Mouse (Mus musculus) midbrain, embryonic 13.5 days (tissue): Measurements from ENCODE around the gene Ksr2. TPM values are rescaled to one million over a fixed set of nuclear protein-coding genes. Genes with fewer than 3 reads are reported as not detected.

Experiments
- ATAC-seq: fragments of 200-750 bp; cut with Nextera tagmentation; 2 replicates; pipeline ENCODE4 v1.8.0; 2017; ENCODE audit warnings: mild to moderate bottlenecking, moderate TSS enrichment, moderate library complexity
- H3K27ac ChIP-seq: fragments of 300-500 bp; sonication (generic); 2 replicates; pipeline ENCODE4 v1.5.1; 2015; ENCODE audit warnings: inconsistent platforms, mild to moderate bottlenecking, moderate library complexity
- H3K27me3 ChIP-seq: fragments of 300-500 bp; sonication (generic); 2 replicates; pipeline ENCODE4 v1.6.1; 2015; ENCODE audit warnings: mild to moderate bottlenecking, inconsistent platforms
- H3K36me3 ChIP-seq: fragments of 300-500 bp; sonication (generic); 2 replicates; pipeline ENCODE4 v1.6.1; 2015; ENCODE audit warnings: mild to moderate bottlenecking, inconsistent platforms
- H3K4me1 ChIP-seq: fragments of 300-500 bp; sonication (generic); replicated peaks from 2 replicates; pipeline ENCODE4 v1.6.1; 2015; ENCODE audit warnings: inconsistent platforms
- H3K4me2 ChIP-seq: fragments of 300-500 bp; sonication (generic); replicated peaks from 2 replicates; pipeline ENCODE4 v1.6.1; 2015; ENCODE audit warnings: moderate library complexity, mild to moderate bottlenecking, inconsistent platforms
- H3K4me3 ChIP-seq: fragments of 300-500 bp; sonication (generic); replicated peaks from 2 replicates; pipeline ENCODE4 v1.5.1; 2015; ENCODE audit warnings: mild to moderate bottlenecking, inconsistent platforms
- H3K9ac ChIP-seq: fragments of 300-500 bp; sonication (generic); replicated peaks from 2 replicates; pipeline ENCODE4 v1.6.1; 2015; ENCODE audit warnings: mild to moderate bottlenecking, inconsistent platforms
- H3K9me3 ChIP-seq: fragments of 300-500 bp; sonication (generic); 2 replicates; pipeline ENCODE4 v1.6.1; 2016; ENCODE audit warnings: mild to moderate bottlenecking, inconsistent platforms
- WGBS: fragments of 180-500 bp; shearing (Covaris S2); methylation state at CpG from one replicate; pipeline ENCODE4 v1.1.7; 2015; 5-methylcytosine and 5-hydroxymethylcytosine counted together
- polyA plus RNA-seq: library from polyadenylated mRNA; unstranded; fragments of >200 nt; fragmentation: Nextera tagmentation; extraction: Ambion mirVana; gene quantifications from 2 replicates; pipeline ENCODE4 v1.2.1, GENCODE M21; 2015

Ksr2 gene
- polyA plus RNA-seq, 1 experiment from 2014 or later, result 6.9 TPM

DNA sequence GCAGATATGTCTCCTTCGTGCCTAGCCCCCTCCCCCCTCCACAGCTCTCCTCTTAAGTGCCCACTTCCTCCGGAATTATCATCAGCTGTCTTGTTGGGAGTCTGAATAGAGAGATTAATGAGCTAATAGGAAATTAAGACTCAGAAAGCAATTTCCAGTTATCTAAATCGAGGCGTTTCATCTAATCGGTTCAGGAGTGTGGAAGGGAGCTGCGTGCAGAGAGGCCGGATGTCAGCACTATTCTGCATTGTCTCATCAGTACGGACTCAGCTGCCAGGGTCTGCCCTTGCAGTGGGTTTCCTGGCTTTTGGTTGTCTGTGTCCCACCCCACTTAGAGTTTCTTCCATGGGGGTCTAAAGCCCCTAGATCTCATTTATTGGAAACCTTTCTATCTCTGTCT, 262.0 kb downstream of the Ksr2 start:
- H3K27ac ChIP-seq, result no peak overlapping the region
- no peak for ATAC-seq
- no peaks in the 10 kb centered on the region for H3K9me3 ChIP-seq
- no peak overlapping the region for H3K4me3 ChIP-seq
- H3K9ac ChIP-seq, result no peak overlapping the region
- no peaks in the 10 kb centered on the region for H3K36me3 ChIP-seq
- no peaks in the 10 kb centered on the region for H3K27me3 ChIP-seq
- no peak overlapping the region for H3K4me2 ChIP-seq
- WGBS, result 70% methylated on average over 8 of the region's 8 CpGs
- peaks cover 5% of the 10 kb centered on the region; the same call in 1 of the 2 replicates for H3K4me1 ChIP-seq

DNA sequence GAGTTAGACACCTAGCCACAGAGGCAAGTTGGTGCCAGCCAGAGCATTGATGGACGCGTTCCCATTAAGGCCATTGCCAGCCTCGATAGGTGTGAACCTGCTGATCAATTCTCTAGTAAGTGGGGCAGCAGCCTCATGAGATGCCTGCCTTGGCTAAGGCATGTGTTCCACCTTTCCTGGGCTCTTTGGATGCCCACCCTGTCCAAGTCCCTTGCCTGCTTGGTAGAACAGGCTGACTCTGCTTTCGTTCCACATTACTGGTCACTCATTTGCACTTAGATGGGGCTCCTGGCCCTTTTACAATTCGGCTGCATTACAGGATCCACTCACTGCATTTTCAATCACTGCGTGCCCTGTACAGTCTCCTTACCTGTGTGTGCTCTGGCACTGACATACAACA, 263.4 kb downstream of the Ksr2 start:
- H3K36me3 ChIP-seq, result no peaks in the 10 kb centered on the region
- 94% methylated on average over 6 of the region's 6 CpGs for WGBS
- no peak overlapping the region for H3K4me2 ChIP-seq
- 0 out of 2 replicates have a peak, but pooled peaks cover 3% of the 10 kb centered on the region for H3K4me1 ChIP-seq
- H3K27me3 ChIP-seq, result no peaks in the 10 kb centered on the region
- no peak overlapping the region for H3K9ac ChIP-seq
- H3K4me3 ChIP-seq, result no peak overlapping the region
- no peak overlapping the region for H3K27ac ChIP-seq
- no peaks in the 10 kb centered on the region for H3K9me3 ChIP-seq
- ATAC-seq, result no peak

DNA sequence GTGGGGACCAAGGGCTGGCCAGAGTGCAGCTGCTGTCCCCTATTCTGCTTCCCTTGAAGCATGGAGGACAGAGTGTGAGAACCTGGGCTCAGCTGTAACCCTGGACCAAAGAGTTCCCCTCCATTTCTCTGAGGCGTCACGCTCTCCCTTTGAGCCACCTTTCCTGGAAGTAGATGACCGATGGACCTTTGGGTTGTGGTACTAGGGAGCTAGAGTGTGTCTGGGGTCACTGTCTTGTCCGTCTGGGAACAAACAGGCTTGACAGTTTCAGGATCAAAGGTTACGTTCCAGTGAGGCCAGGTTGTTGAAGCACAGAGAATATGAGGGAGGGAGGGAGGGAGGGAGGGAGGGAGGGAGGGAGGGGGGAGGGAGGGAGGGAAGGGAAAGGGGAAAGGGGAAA, 264.6 kb downstream of the Ksr2 start:
- Histone ChIP-seq H3K4me2 (no peak overlapping the region), H3K9ac (no peak overlapping the region), H3K9me3 (no peaks in the 10 kb centered on the region), H3K27ac (no peak overlapping the region), H3K36me3 (no peaks in the 10 kb centered on the region), H3K4me1 (0 out of 2 replicates have a peak, but pooled peaks cover 2% of the 10 kb centered on the region), H3K4me3 (no peak overlapping the region), H3K27me3 (no peaks in the 10 kb centered on the region)
- 61% methylated on average over 5 of the region's 5 CpGs for WGBS
- ATAC-seq, result no peak

DNA sequence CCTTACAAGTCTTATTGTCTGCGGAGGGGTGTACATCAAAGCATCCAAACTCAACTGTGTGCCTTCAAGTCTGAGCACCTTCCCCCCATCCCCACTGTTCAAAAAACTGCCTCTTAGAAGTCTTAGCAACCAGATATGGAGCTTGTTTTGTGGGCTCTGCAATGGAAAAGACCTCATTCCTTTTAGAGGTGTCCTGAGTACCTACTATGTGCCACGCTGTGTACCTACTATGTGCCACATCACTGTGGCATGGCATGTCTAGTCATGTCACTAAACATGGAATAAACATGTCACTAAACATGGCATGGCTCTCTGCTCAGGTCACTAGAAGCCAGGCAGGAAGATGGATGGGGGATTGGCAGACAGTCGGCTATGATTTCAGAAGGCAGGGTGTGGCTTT, 268.4 kb downstream of the Ksr2 start:
- Histone ChIP-seq H3K36me3 (no peaks in the 10 kb centered on the region), H3K27ac (no peak overlapping the region), H3K4me3 (no peak overlapping the region), H3K27me3 (no peaks in the 10 kb centered on the region), H3K4me1 (peaks cover 10% of the 10 kb centered on the region), H3K4me2 (no peak overlapping the region), H3K9me3 (no peaks in the 10 kb centered on the region), H3K9ac (no peak overlapping the region)
- WGBS, result 94% methylated on average over 3 of the region's 3 CpGs
- ATAC-seq, result no peak

DNA sequence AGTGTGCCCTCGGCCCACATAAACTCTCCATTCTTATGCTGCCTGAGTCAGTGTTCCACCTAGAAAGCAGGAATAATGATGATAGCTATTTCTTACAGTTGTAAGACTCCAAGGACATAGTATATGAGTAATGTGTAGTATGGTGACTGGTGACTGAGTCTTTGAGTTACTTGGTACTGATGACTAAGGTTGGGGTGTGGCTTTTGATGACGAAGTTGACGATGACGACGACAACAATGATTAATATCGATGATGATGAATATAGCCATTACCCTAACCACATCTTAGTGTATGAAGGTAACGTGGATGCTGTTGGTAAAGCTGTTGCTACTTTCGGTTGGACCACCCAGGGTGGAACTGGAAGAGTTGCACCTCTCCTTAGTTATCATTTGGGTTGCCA, 270.7 kb downstream of the Ksr2 start:
- Histone ChIP-seq H3K4me2 (no peak overlapping the region), H3K9me3 (no peaks in the 10 kb centered on the region)
- 95% methylated on average over 8 of the region's 8 CpGs for WGBS

DNA sequence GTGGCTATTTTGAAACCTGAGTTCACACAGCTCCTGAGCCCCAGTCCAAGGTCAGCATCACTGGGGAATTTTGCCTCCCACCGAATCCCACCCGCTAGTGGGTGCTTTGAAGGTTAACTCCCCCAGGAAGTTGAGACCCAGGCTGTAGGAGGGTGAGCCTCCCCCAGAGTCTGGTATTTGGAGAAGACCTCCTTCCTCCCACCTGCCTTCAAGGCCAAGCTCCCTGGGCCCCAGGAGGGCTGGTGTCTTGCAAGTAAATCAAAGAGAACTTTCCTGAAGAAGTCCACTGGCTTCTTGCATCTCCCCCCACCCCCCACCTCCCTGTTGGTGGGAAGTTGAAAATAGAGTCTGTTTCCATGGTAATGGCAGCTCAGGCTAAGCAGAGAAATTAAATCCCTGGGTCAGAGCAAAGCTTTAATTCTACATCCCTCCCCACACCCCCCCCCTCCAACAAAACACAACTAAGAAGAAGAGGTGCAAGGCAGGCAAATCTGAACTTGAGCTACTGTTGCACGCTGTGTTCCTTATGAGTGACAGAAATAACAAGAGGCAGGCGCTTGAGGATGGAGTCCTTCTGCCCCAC, 274.1 kb downstream of the Ksr2 start:
- ATAC-seq, result peak; percentile 65
- Histone ChIP-seq H3K4me2 (no peak overlapping the region), H3K4me3 (no peak overlapping the region), H3K9ac (no peak overlapping the region), H3K27ac (no peak overlapping the region), H3K36me3 (no peaks in the 10 kb centered on the region), H3K27me3 (no peaks in the 10 kb centered on the region), H3K9me3 (no peaks in the 10 kb centered on the region), H3K4me1 (peaks cover 48% of the 10 kb centered on the region)
- 15% methylated on average over 4 of the region's 4 CpGs for WGBS

More for the DNA sequence above, 270.7 kb downstream of the Ksr2 start:
- Histone ChIP-seq H3K4me3 (no peak overlapping the region), H3K27ac (no peak overlapping the region), H3K27me3 (no peaks in the 10 kb centered on the region), H3K36me3 (no peaks in the 10 kb centered on the region), H3K9ac (no peak overlapping the region), H3K4me1 (peaks cover 27% of the 10 kb centered on the region)
- ATAC-seq, result no peak

DNA sequence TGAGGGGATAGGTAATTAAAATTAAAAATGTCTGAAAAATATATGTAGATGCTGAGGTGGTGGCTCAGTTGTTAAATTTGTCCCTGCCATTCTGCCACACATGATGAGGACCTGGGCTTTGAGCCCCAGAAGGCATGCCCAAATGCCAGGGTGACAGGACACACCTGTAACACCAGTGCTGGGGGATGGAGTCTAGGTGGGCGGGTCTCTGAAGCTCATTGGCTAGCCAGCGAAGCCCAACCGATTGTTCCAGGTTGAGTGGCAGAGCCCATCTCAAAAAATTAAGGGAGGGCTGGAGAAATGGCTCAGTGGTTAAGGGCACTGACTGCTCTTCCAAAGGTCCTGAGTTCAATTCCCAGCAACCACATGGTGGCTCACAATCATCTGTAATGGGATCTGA, 274.9 kb downstream of the Ksr2 start:
- WGBS, result 38% methylated on average over 3 of the region's 3 CpGs
- Histone ChIP-seq H3K4me3 (no peak overlapping the region), H3K27me3 (no peaks in the 10 kb centered on the region), H3K9ac (no peak overlapping the region), H3K9me3 (no peaks in the 10 kb centered on the region), H3K4me1 (peaks cover 48% of the 10 kb centered on the region), H3K36me3 (no peaks in the 10 kb centered on the region), H3K27ac (no peak overlapping the region), H3K4me2 (no peak overlapping the region)
- no peak for ATAC-seq

DNA sequence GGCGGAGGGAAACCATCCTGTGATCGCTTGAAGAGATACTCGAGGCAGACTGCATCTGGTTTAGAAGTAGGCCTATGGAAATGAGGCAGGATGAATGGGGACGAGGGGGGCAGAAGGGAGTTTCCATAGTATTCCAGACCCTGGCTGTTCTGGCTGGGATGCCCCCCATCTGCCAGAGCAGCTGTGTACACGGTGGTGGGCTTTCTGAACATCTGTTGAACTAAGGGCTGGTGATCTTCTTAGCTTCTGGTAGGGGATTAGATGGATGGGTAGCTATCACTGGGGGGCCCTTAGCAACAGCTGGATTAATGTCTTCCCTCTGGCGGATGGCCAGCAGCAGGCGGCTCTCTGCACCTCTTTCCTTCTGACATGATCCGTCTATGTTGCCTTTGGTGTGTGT, 276.0 kb downstream of the Ksr2 start:
- peaks cover 53% of the 10 kb centered on the region for H3K4me1 ChIP-seq
- H3K9ac ChIP-seq, result no peak overlapping the region
- WGBS, result 34% methylated on average over 8 of the region's 8 CpGs
- no peak overlapping the region for H3K4me3 ChIP-seq
- no peaks in the 10 kb centered on the region for H3K27me3 ChIP-seq
- no peak for ATAC-seq
- H3K27ac ChIP-seq, result no peak overlapping the region
- H3K36me3 ChIP-seq, result no peaks in the 10 kb centered on the region
- no peaks in the 10 kb centered on the region for H3K9me3 ChIP-seq
- no peak overlapping the region for H3K4me2 ChIP-seq

DNA sequence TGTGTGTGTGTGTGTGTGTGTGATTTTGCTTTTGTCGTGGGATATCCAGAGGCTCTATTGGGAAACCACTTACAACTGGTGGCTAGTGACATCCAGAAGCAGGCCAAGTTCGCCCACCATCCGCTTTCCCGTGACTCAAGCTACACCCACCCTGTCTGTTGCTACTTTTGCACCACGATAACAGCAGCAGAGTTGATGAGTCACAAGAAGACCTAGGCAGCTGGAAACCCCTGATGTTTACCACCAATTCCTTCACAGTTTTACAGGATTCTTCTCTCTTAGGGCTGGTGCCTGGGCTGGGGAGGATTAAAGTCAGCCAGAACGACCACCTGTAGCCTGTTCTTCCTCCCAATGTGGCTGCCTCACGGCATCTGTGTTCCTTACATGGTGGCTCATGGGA, 277.5 kb downstream of the Ksr2 start:
- Histone ChIP-seq H3K36me3 (no peaks in the 10 kb centered on the region), H3K4me1 (peaks cover 53% of the 10 kb centered on the region), H3K9me3 (no peaks in the 10 kb centered on the region), H3K27me3 (no peaks in the 10 kb centered on the region), H3K9ac (no peak overlapping the region), H3K27ac (no peak overlapping the region), H3K4me3 (no peak overlapping the region), H3K4me2 (no peak overlapping the region)
- no peak for ATAC-seq
- WGBS, result 70% methylated on average over 7 of the region's 7 CpGs

DNA sequence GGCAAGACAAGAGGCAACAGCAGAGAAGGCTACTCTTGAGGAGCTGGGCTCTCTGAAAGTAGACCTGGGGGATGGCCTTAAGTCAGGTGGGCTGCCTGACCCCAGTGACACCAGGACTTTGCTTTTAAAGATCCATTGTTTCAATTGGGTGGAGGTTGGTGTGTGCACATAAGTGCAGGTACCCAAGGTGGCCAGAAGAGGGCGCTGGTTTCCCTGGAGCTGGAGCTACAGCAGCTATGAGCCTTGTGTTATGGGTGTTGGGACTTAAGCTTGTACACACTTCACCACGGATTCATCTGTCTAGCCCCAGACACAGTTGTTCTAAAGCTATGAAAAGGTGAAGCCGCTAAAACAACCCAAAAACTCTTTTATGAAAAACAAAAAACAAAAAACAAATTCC, 279.8 kb downstream of the Ksr2 start:
- 78% methylated on average over 3 of the region's 3 CpGs for WGBS
- Histone ChIP-seq H3K4me1 (peaks cover 31% of the 10 kb centered on the region), H3K27ac (no peak overlapping the region), H3K9me3 (no peaks in the 10 kb centered on the region), H3K9ac (no peak overlapping the region), H3K4me3 (no peak overlapping the region), H3K36me3 (no peaks in the 10 kb centered on the region), H3K27me3 (no peaks in the 10 kb centered on the region), H3K4me2 (no peak overlapping the region)
- ATAC-seq, result no peak

DNA sequence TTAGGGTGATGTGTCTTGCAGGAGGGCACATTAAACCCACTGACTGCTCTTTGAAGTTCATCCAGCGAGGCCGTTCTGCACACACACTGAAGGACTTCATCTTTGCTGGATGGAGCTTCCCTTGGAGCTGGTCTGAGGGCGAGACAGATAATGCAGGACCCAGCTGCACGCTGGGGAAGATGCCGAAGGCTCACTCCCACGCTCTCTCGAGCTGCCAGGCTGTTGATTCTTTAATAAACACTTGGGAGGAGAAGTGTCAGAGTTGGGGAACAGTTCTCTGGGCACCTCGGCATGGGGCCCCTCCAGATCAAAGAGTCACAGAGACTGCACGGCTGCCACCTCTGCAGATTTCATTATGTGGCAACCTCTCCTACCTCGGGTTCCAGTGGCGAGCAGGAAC, 280.8 kb downstream of the Ksr2 start:
- ATAC-seq, result no peak
- no peaks in the 10 kb centered on the region for H3K27me3 ChIP-seq
- peaks cover 25% of the 10 kb centered on the region for H3K4me1 ChIP-seq
- H3K27ac ChIP-seq, result no peak overlapping the region
- no peak overlapping the region for H3K4me3 ChIP-seq
- H3K9me3 ChIP-seq, result no peaks in the 10 kb centered on the region
- H3K36me3 ChIP-seq, result no peaks in the 10 kb centered on the region
- H3K4me2 ChIP-seq, result no peak overlapping the region
- WGBS, result 71% methylated on average over 11 of the region's 11 CpGs
- no peak overlapping the region for H3K9ac ChIP-seq

DNA sequence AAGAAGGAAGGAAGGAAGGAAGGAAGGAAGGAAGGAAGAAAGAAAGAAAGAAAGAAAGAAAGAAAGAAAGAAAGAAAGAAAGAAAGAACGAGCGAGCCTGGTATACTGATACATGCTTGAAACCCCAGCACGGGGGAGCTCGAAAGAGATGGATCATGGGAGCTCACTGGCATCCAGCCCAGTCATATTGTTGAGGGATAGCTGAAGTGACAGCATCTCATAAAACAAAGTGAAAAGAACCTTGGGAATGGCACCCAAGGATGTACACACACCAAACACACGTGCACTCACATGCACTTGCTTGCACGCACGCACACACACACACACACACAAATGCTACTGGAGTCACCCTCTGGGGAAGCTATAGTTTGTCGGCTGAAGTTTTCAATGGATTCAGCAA, 282.6 kb downstream of the Ksr2 start:
- H3K4me2 ChIP-seq, result no peak overlapping the region
- no peaks in the 10 kb centered on the region for H3K9me3 ChIP-seq
- H3K9ac ChIP-seq, result no peak overlapping the region
- WGBS, result 90% methylated on average over 8 of the region's 8 CpGs
- no peak for ATAC-seq
- H3K36me3 ChIP-seq, result no peaks in the 10 kb centered on the region
- peaks cover 17% of the 10 kb centered on the region; the same call in 1 of the 2 replicates for H3K4me1 ChIP-seq
- no peak overlapping the region for H3K27ac ChIP-seq
- H3K4me3 ChIP-seq, result no peak overlapping the region
- no peaks in the 10 kb centered on the region for H3K27me3 ChIP-seq

DNA sequence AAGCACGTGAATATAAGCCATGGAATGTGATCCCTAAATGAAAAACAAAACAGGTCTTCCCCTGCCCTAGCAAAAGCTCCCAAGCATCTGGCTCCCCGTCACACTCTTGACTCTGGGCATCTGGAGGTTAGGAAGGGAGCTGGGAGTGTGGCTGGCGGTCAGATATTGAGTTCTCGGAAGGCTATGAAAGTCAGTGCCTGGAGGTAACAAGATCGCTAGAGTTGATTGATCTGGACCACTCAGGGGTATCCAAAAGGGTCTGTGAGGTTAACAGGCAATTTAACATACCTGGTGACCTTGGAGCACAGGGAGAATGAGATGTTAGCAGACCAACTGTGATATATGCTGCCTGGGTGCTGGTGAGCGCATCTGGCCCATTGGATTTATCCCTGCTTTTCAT, 283.8 kb downstream of the Ksr2 start:
- Histone ChIP-seq H3K9me3 (no peaks in the 10 kb centered on the region), H3K9ac (no peak overlapping the region), H3K4me1 (peaks cover 5% of the 10 kb centered on the region; the same call in 1 of the 2 replicates), H3K36me3 (no peaks in the 10 kb centered on the region), H3K27me3 (no peaks in the 10 kb centered on the region), H3K4me2 (no peak overlapping the region), H3K4me3 (no peak overlapping the region), H3K27ac (no peak overlapping the region)
- 73% methylated on average over 6 of the region's 6 CpGs for WGBS
- ATAC-seq, result no peak
